Mouse (Mus musculus): ENCODE data around the gene Ube3b.

The Ube3b gene

GRCm38 (mm10) chr5:114380209-114381012 lies at the start of gene Ube3b, which contains the start of gene Kctd10:
Gene Ube3b (plus strand): TSS chr5:114380607.
Gene Kctd10 (minus strand): TSS chr5:114380508.
- peak; percentile 88 for DNase-seq

GRCm38 (mm10) chr5:114342996-114343395 lies 37.4 kb upstream of the Ube3b start:
- DNase-seq: no peak

GRCm38 (mm10) chr5:114343612-114344011 lies 36.8 kb upstream of the Ube3b start:
- no peak for DNase-seq

GRCm38 (mm10) chr5:114345538-114345937 lies 34.9 kb upstream of the Ube3b start:
- peak; percentile 54 for DNase-seq

- DNase-seq: no peak
These were observed 33.4 kb upstream of the Ube3b start for GRCm38 (mm10) chr5:114347005-114347404.

GRCm38 (mm10) chr5:114351490-114351889 lies 28.9 kb upstream of the Ube3b start:
- peak; percentile 49 for DNase-seq

GRCm38 (mm10) chr5:114356250-114356935 lies 24.0 kb upstream of the Ube3b start:
- DNase-seq: peak; percentile 87

- DNase-seq: no peak
These were observed 23.3 kb upstream of the Ube3b start for GRCm38 (mm10) chr5:114356936-114357751.

- DNase-seq: no peak
These were observed 21.6 kb upstream of the Ube3b start for GRCm38 (mm10) chr5:114358833-114359232.

GRCm38 (mm10) chr5:114359586-114359985 lies 20.8 kb upstream of the Ube3b start:
- DNase-seq: no peak

- no peak for DNase-seq
These were observed 19.4 kb upstream of the Ube3b start for GRCm38 (mm10) chr5:114360968-114361367.

- DNase-seq: no peak
These were observed 15.2 kb upstream of the Ube3b start for GRCm38 (mm10) chr5:114365043-114365752.

GRCm38 (mm10) chr5:114368121-114368520 lies 12.3 kb upstream of the Ube3b start:
- no peak for DNase-seq

- no peak for DNase-seq
These were observed 11.5 kb upstream of the Ube3b start for GRCm38 (mm10) chr5:114368803-114369496.

- no peak for DNase-seq
These were observed 10.5 kb upstream of the Ube3b start for GRCm38 (mm10) chr5:114369921-114370320.

GRCm38 (mm10) chr5:114370371-114370776 lies 10.0 kb upstream of the Ube3b start:
- DNase-seq: no peak

GRCm38 (mm10) chr5:114371331-114371730 lies 9.1 kb upstream of the Ube3b start:
- DNase-seq: no peak

GRCm38 (mm10) chr5:114371731-114372473 lies 8.5 kb upstream of the Ube3b start:
- no peak for DNase-seq

GRCm38 (mm10) chr5:114372565-114372964 lies 7.8 kb upstream of the Ube3b start:
- DNase-seq: no peak

- DNase-seq: no peak
These were observed 7.2 kb upstream of the Ube3b start for GRCm38 (mm10) chr5:114373174-114373573.

- DNase-seq: no peak
These were observed 6.8 kb upstream of the Ube3b start for GRCm38 (mm10) chr5:114373581-114373980.

All from thymus, postnatal 4 days (tissue).